Mouse (Mus musculus): ENCODE results near the gene Itpr1. TPM values are rescaled to one million over a fixed set of nuclear protein-coding genes. Genes with fewer than 3 reads are reported as not detected.

The Itpr1 gene
- polyA plus RNA-seq, 1 experiment from 2014 or later: 14.6 TPM

DNA sequence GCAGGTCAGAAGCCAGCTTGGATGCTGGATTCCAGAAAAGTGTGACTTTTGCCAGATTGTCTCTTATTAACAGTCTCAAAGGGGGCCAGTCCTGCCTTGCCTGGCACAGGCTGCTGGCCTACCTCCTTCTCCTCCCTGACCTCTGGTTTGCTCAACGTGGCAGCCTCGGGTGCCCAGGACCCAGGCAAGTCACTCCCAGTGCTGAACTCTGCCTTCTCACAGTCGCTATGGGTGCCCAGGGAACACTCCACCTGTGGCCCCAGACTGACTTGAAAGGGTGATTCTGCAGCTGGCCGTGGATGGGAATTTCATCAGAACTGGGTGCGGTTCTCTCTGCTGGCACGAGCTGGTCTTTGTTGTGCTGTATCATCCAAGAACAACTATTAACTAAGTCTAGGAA lies 321.7 kb downstream of the Itpr1 start:
- WGBS: 86% methylated on average over 6 of the region's 6 CpGs
- no peaks in the 10 kb centered on the region for H3K27me3 ChIP-seq (ENCODE audit: insufficient read depth, poor library complexity, severe bottlenecking)
- no peak overlapping the region for H3K4me3 ChIP-seq
- DNase-seq (ENCODE audit: low spot score): no peak
- no peaks in the 10 kb centered on the region for H3K36me3 ChIP-seq
- no peaks in the 10 kb centered on the region for H3K9me3 ChIP-seq
- peaks cover 41% of the 10 kb centered on the region for H3K4me1 ChIP-seq
- no peak overlapping the region for H3K27ac ChIP-seq

DNA sequence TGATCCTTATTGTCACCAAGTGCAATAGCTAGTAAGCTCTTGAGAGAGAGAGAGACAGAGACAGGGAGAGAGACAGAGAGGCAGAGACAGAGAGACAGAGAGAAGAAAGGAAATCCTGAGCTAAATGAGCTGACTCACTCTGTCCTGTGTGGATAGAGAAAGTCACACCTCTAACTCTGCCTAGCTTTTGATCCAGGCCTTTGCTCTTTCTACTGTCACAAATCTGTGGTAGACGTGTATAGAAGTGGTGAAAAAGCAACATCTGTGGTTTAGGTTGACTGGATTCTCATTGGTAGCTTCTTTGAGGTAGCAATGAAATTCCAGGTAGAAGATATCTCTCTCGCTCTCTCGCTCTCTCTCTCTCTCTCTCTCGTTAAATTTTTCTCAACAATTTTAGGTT lies 322.4 kb downstream of the Itpr1 start:
- Histone ChIP-seq H3K4me1 (peaks cover 45% of the 10 kb centered on the region), H3K27ac (no peak overlapping the region)
- WGBS: 88% methylated on average over 4 of the region's 4 CpGs

GRCm38 (mm10) chr6:108536546-108537317 lies 323.8 kb downstream of the Itpr1 start:
- Histone ChIP-seq H3K36me3 (no peaks in the 10 kb centered on the region; the same call in 1 of the 2 replicates), H3K27ac (peak overlapping the region; percentile 72; the same call in 1 of the 2 replicates), H3K9me3 (no peaks in the 10 kb centered on the region), H3K4me1 (peaks cover 33% of the 10 kb centered on the region), H3K27me3 (ENCODE audit: insufficient read depth, poor library complexity, severe bottlenecking) (no peaks in the 10 kb centered on the region), H3K4me3 (no peak overlapping the region)
- DNase-seq (ENCODE audit: low spot score): peak; percentile 78
- WGBS: 55% methylated on average over 8 of the region's 8 CpGs

More for the DNA sequence above, 322.4 kb downstream of the Itpr1 start:
- no peak for DNase-seq (ENCODE audit: low spot score)
- Histone ChIP-seq H3K9me3 (no peaks in the 10 kb centered on the region), H3K27me3 (ENCODE audit: insufficient read depth, poor library complexity, severe bottlenecking) (no peaks in the 10 kb centered on the region), H3K4me3 (no peak overlapping the region), H3K36me3 (no peaks in the 10 kb centered on the region; the same call in 1 of the 2 replicates)

GRCm38 (mm10) chr6:108538406-108538805 lies 325.5 kb downstream of the Itpr1 start:
- H3K36me3 ChIP-seq: peaks cover 11% of the 10 kb centered on the region; the same call in 1 of the 2 replicates
- H3K27me3 ChIP-seq (ENCODE audit: insufficient read depth, poor library complexity, severe bottlenecking): no peaks in the 10 kb centered on the region
- WGBS: 86% methylated on average over 4 of the region's 4 CpGs
- no peaks in the 10 kb centered on the region for H3K9me3 ChIP-seq
- peak overlapping the region; percentile 44; the same call in 1 of the 2 replicates for H3K27ac ChIP-seq
- no peak for DNase-seq (ENCODE audit: low spot score)
- no peak overlapping the region for H3K4me3 ChIP-seq
- H3K4me1 ChIP-seq: peaks cover 19% of the 10 kb centered on the region

GRCm38 (mm10) chr6:108540441-108540840 lies 327.5 kb downstream of the Itpr1 start:
- peaks cover 11% of the 10 kb centered on the region; the same call in 1 of the 2 replicates for H3K36me3 ChIP-seq
- 0 out of 2 replicates have a peak overlapping the region, but pooled peaks have one; percentile 70 for H3K27ac ChIP-seq
- 79% methylated on average over 6 of the region's 6 CpGs for WGBS
- peaks cover 19% of the 10 kb centered on the region for H3K4me1 ChIP-seq
- DNase-seq (ENCODE audit: low spot score): no peak
- no peaks in the 10 kb centered on the region for H3K9me3 ChIP-seq
- H3K27me3 ChIP-seq (ENCODE audit: insufficient read depth, poor library complexity, severe bottlenecking): no peaks in the 10 kb centered on the region
- no peak overlapping the region for H3K4me3 ChIP-seq

- Histone ChIP-seq H3K27me3 (ENCODE audit: insufficient read depth, poor library complexity, severe bottlenecking) (no peaks in the 10 kb centered on the region), H3K36me3 (peaks cover 11% of the 10 kb centered on the region; the same call in 1 of the 2 replicates), H3K27ac (no peak overlapping the region), H3K9me3 (no peaks in the 10 kb centered on the region), H3K4me3 (no peak overlapping the region), H3K4me1 (peaks cover under 1% of the 10 kb centered on the region; the same call in 1 of the 2 replicates)
- 79% methylated on average over 7 of the region's 7 CpGs for WGBS
- DNase-seq (ENCODE audit: low spot score): no peak
Observed at GRCm38 (mm10) chr6:108544917-108545316, 332.0 kb downstream of the Itpr1 start.

DNA sequence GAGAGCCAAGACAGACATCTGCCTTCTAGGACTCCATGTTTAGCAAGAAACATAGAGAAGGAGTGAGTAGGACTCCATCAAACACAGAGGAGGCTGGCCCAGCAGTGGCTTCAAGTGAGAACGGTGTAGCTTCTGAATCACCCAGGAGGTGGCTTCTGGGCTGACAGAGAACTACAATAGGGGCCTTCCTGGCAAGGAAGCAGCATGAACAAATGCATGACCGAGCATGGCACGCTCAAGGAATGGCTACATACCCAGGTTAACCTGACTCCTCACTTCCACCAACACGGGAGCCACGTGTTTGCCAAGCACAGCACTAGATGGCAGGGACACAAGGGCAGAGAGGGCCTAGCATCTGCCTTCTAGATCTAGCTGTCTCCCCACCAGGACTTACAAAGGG lies 332.6 kb downstream of the Itpr1 start:
- Histone ChIP-seq H3K4me3 (no peak overlapping the region), H3K27ac (no peak overlapping the region), H3K4me1 (no peaks in the 10 kb centered on the region), H3K36me3 (peaks cover 11% of the 10 kb centered on the region; the same call in 1 of the 2 replicates), H3K27me3 (ENCODE audit: insufficient read depth, poor library complexity, severe bottlenecking) (no peaks in the 10 kb centered on the region), H3K9me3 (no peaks in the 10 kb centered on the region)
- no peak for DNase-seq (ENCODE audit: low spot score)
- 87% methylated on average over 5 of the region's 5 CpGs for WGBS

- Histone ChIP-seq H3K36me3 (peaks cover 5% of the 10 kb centered on the region; the same call in 1 of the 2 replicates), H3K4me3 (no peak overlapping the region), H3K27ac (no peak overlapping the region), H3K9me3 (no peaks in the 10 kb centered on the region), H3K4me1 (no peaks in the 10 kb centered on the region), H3K27me3 (ENCODE audit: insufficient read depth, poor library complexity, severe bottlenecking) (no peaks in the 10 kb centered on the region)
- WGBS: 85% methylated on average over 3 of the region's 3 CpGs
- no peak for DNase-seq (ENCODE audit: low spot score)
Observed at GRCm38 (mm10) chr6:108548413-108548812, 335.5 kb downstream of the Itpr1 start.

- H3K4me3 ChIP-seq: no peak overlapping the region
- H3K9me3 ChIP-seq: no peaks in the 10 kb centered on the region
- H3K36me3 ChIP-seq: peaks cover 5% of the 10 kb centered on the region; the same call in 1 of the 2 replicates
- no peak for DNase-seq (ENCODE audit: low spot score)
- no peak overlapping the region for H3K27ac ChIP-seq
- 82% methylated on average over 6 of the region's 6 CpGs for WGBS
- no peaks in the 10 kb centered on the region for H3K27me3 ChIP-seq (ENCODE audit: insufficient read depth, poor library complexity, severe bottlenecking)
- H3K4me1 ChIP-seq: no peaks in the 10 kb centered on the region
Observed at GRCm38 (mm10) chr6:108549495-108549935, 336.6 kb downstream of the Itpr1 start.

DNA sequence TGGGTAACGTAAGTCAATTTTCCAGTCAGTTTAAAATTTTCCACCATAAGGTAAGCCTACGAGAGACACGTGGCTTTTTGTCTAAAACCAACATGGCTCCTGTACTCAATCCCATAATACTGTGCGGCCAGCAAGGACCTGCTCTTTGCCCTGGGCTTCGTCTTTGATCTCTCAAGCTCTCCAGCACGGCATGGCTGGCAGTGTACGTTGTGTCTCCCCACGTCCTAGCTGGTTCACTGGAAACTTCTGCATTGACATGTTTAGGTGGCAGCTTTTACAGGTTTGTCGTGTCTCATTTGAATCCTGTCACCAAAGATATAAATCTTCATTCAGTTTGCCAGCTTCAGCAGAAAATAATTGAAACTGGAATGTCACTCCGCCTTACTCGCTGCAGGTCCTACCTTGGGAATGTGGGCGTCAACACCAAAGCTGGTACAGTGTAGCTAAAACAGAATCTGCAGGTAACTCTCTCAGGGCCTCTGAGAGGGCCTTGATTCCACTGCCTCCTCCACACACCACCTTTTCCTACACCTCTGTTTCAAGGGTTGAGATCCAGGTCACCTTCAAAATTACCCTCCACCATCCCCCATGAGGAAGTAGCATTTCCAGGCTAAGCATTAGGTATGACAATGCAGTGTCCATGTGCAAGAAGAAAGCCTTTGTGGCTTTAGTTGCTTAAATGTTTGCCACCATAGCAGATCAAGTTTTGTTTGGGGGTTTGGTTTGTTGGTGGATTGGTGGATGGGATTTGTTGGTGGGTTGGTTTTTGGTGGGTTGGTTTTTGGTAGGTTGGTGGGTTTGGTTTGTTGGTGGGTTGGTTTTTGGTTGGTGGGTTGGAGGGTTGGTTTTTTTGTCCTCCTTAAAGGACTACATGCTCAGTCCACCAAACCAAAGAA lies 339.1 kb downstream of the Itpr1 start:
- no peak overlapping the region for H3K27ac ChIP-seq
- WGBS: 89% methylated on average over 12 of the region's 12 CpGs
- no peaks in the 10 kb centered on the region for H3K9me3 ChIP-seq
- H3K36me3 ChIP-seq: peaks cover 5% of the 10 kb centered on the region; the same call in 1 of the 2 replicates
- no peak for DNase-seq (ENCODE audit: low spot score)
- H3K27me3 ChIP-seq (ENCODE audit: insufficient read depth, poor library complexity, severe bottlenecking): no peaks in the 10 kb centered on the region
- no peak overlapping the region for H3K4me3 ChIP-seq
- no peaks in the 10 kb centered on the region for H3K4me1 ChIP-seq

DNA sequence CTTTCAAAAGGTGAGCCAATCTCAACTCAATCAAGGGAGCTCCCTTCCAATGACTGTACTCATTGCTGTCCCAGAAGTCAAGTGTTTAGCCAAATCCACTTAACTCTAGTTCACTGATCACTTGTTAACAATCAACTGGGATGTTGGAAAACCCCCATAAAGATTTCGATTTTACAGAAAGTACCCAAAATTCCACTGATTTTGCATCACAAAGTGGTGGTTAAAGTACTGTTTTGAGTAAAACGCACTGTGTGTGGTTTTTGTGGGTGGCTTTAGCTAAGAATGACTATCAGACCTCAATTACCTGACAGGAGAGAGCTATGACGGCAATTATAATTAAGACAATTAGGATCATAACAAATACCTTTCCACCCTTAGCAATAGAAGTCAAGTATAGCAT lies 340.1 kb downstream of the Itpr1 start:
- peaks cover 5% of the 10 kb centered on the region; the same call in 1 of the 2 replicates for H3K36me3 ChIP-seq
- H3K4me1 ChIP-seq: no peaks in the 10 kb centered on the region
- H3K27ac ChIP-seq: no peak overlapping the region
- WGBS: 87% methylated on average over 3 of the region's 3 CpGs
- no peaks in the 10 kb centered on the region for H3K9me3 ChIP-seq
- H3K27me3 ChIP-seq (ENCODE audit: insufficient read depth, poor library complexity, severe bottlenecking): no peaks in the 10 kb centered on the region
- DNase-seq (ENCODE audit: low spot score): no peak
- H3K4me3 ChIP-seq: no peak overlapping the region

DNA sequence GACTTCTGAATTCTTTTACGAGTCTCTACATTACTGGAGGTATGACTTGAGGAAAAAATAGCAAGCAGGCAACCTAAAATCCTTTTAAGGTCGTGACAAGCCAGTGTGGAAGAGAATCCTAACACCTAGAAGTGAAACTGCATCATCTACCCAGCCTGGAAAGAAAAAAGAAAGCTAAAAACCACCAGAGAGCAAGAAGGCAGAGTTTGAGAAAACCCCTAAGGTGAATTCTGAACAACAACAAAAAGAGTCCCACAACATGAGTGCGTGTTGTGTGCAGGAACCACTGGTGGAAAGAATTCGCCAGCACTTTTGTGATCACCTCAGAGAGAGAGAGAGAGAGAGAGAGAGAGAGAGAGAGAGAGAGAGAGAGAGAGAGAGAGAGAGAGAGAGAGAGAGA lies 340.6 kb downstream of the Itpr1 start:
- Histone ChIP-seq H3K27me3 (ENCODE audit: insufficient read depth, poor library complexity, severe bottlenecking) (no peaks in the 10 kb centered on the region), H3K4me1 (no peaks in the 10 kb centered on the region), H3K27ac (no peak overlapping the region), H3K9me3 (no peaks in the 10 kb centered on the region), H3K4me3 (no peak overlapping the region), H3K36me3 (peaks cover 5% of the 10 kb centered on the region; the same call in 1 of the 2 replicates)
- no peak for DNase-seq (ENCODE audit: low spot score)
- WGBS: 77% methylated on average over 4 of the region's 4 CpGs
